ENCODE assay signal across 8 mouse cellular contexts in genomic region chr3:152193177-152193576, GRCm38 (mm10). TPM values are rescaled to one million over a fixed set of nuclear protein-coding genes. Genes with fewer than 3 reads are reported as not detected.
A peak's percentile ranks its signal among the peaks of the same experiment; 100 is the strongest.
DNase-seq lines count a peak whose midpoint lies in the region; ATAC-seq and TF ChIP-seq lines count a peak whose summit lies in the region.

No protein-coding gene starts in this region.

- no peak for TF ChIP-seq CTCF in midbrain, postnatal 0 days (IDR thresholded peaks at IDR 0.05)

- no peaks in the 10 kb centered on the region for H3K27me3 ChIP-seq in kidney, embryonic 16.5 days (ENCODE audit: insufficient read depth, low read length)
- H3K27me3 ChIP-seq in hindbrain, embryonic 16.5 days (replicated peaks; ENCODE audit: control insufficient read depth, insufficient read depth, low read length) = no peaks in the 10 kb centered on the region
- no peaks in the 10 kb centered on the region for H3K27me3 ChIP-seq in midbrain, postnatal 0 days (ENCODE audit: insufficient read depth, low read length)

- H3K27ac ChIP-seq in kidney, embryonic 16.5 days (ENCODE audit: low read length) = peak overlapping the region; percentile 93
- peak overlapping the region; percentile 81 for H3K27ac ChIP-seq in hindbrain, embryonic 16.5 days (ENCODE audit: low read depth, low read length)
- H3K27ac ChIP-seq in midbrain, postnatal 0 days (ENCODE audit: low read depth, low read length) = peak overlapping the region; percentile 73

- peak overlapping the region; percentile 67 for H3K4me3 ChIP-seq in kidney, embryonic 16.5 days (ENCODE audit: low read length)
- H3K4me3 ChIP-seq in hindbrain, embryonic 16.5 days (ENCODE audit: low read length) = peak overlapping the region; percentile 51
- H3K4me3 ChIP-seq in midbrain, postnatal 0 days (ENCODE audit: low read depth, low read length) = peak overlapping the region; percentile 57

- H3K9me3 ChIP-seq in kidney, embryonic 16.5 days (ENCODE audit: low read length) = no peaks in the 10 kb centered on the region
- no peaks in the 10 kb centered on the region for H3K9me3 ChIP-seq in hindbrain, embryonic 16.5 days (ENCODE audit: control insufficient read depth, low read length)
- no peaks in the 10 kb centered on the region for H3K9me3 ChIP-seq in midbrain, postnatal 0 days (ENCODE audit: low read length)

- DNase-seq in kidney, postnatal 25 days = no peak
- DNase-seq in midbrain, postnatal 0 days (ENCODE audit: low spot score) = no peak
- no peak for DNase-seq in layer of hippocampus, adult 9-11 months
- no peak for DNase-seq in right cerebral cortex, postnatal 36 days (ENCODE audit: low spot score in 2 of 2)
- no peak for DNase-seq in embryo, embryonic 10 days (ENCODE audit: low spot score)

- H3K4me2 ChIP-seq in kidney, embryonic 16.5 days (replicated peaks; ENCODE audit: low read depth, low read length) = peak overlapping the region; percentile 67
- peak overlapping the region; percentile 53 for H3K4me2 ChIP-seq in hindbrain, embryonic 16.5 days (ENCODE audit: low read length)
- H3K4me2 ChIP-seq in midbrain, postnatal 0 days (ENCODE audit: low read depth, low read length, poor library complexity, severe bottlenecking) = peak overlapping the region; percentile 50

- 2% methylated on average over 7 of the region's 7 CpGs for WGBS in kidney, embryonic 16.5 days
- 7% methylated on average over 7 of the region's 7 CpGs for WGBS in hindbrain, embryonic 16.5 days
- 3% methylated on average over 7 of the region's 7 CpGs for WGBS in midbrain, postnatal 0 days

- peaks cover 16% of the 10 kb centered on the region for H3K4me1 ChIP-seq in kidney, embryonic 16.5 days (ENCODE audit: insufficient read depth, low read length)
- peaks cover 12% of the 10 kb centered on the region for H3K4me1 ChIP-seq in hindbrain, embryonic 16.5 days (ENCODE audit: control insufficient read depth, insufficient read depth, low read depth, low read length)
- 0 out of 2 replicates have a peak, but pooled peaks cover 4% of the 10 kb centered on the region for H3K4me1 ChIP-seq in midbrain, postnatal 0 days (ENCODE audit: insufficient read depth, low read length)

- ATAC-seq in kidney, embryonic 16.5 days (ENCODE audit: low FRiP score, low TSS enrichment) = no peak
- 0 out of 2 replicates have a peak, but pooled peaks have one; percentile 0 for ATAC-seq in common myeloid progenitor, adult 5-6 weeks (replicated peaks; ENCODE audit: low read depth, poor library complexity, severe bottlenecking)
- ATAC-seq in hindbrain, embryonic 16.5 days = no peak
- no peak for ATAC-seq in midbrain, postnatal 0 days (ENCODE audit: low FRiP score)

- H3K9ac ChIP-seq in kidney, embryonic 16.5 days (replicated peaks; ENCODE audit: low read length) = peak overlapping the region; percentile 71
- H3K9ac ChIP-seq in hindbrain, embryonic 16.5 days (ENCODE audit: low read depth, low read length) = peak overlapping the region; percentile 59
- peak overlapping the region; percentile 53 for H3K9ac ChIP-seq in midbrain, postnatal 0 days (replicated peaks; ENCODE audit: low read length, poor library complexity, severe bottlenecking)

- no peaks in the 10 kb centered on the region for H3K36me3 ChIP-seq in kidney, embryonic 16.5 days (ENCODE audit: insufficient read depth, low read length)
- no peaks in the 10 kb centered on the region for H3K36me3 ChIP-seq in hindbrain, embryonic 16.5 days (ENCODE audit: control insufficient read depth, insufficient read depth, low read length)
- no peaks in the 10 kb centered on the region for H3K36me3 ChIP-seq in midbrain, postnatal 0 days (ENCODE audit: insufficient read depth, low read length)

RNA-seq across cellular contexts. Expression of gene Dnajb4, which starts 16.9 kb away (rescaled TPM):
- polyA plus RNA-seq in kidney, embryonic 16.5 days (2015; fragmentation: Nextera tagmentation; extraction: Ambion mirVana) = 34.1 and 34.2 TPM in 2 replicates
- total RNA-seq in common myeloid progenitor, adult 5-6 weeks (2017) = 72.1 and 88.3 TPM in 2 replicates
- polyA plus RNA-seq in hindbrain, embryonic 16.5 days (2015; fragmentation: Nextera tagmentation; extraction: Ambion mirVana) = 45.7 and 49.5 TPM in 2 replicates
- 43.9 and 67.2 TPM in 2 replicates for total RNA-seq in midbrain, postnatal 0 days (2014; rRNA removed)
- polyA plus RNA-seq in midbrain, postnatal 0 days (2015; fragmentation: Nextera tagmentation; extraction: Ambion mirVana) = 47.1 and 50.3 TPM in 2 replicates

RNA-seq across cellular contexts. Expression of gene Fubp1, which starts 17.0 kb away (rescaled TPM):
- 258 and 286 TPM in 2 replicates for polyA plus RNA-seq in kidney, embryonic 16.5 days (2015; fragmentation: Nextera tagmentation; extraction: Ambion mirVana)
- 244 and 251 TPM in 2 replicates for total RNA-seq in common myeloid progenitor, adult 5-6 weeks (2017)
- 168 and 188 TPM in 2 replicates for polyA plus RNA-seq in hindbrain, embryonic 16.5 days (2015; fragmentation: Nextera tagmentation; extraction: Ambion mirVana)
- total RNA-seq in midbrain, postnatal 0 days (2014; rRNA removed) = 183 and 237 TPM in 2 replicates
- polyA plus RNA-seq in midbrain, postnatal 0 days (2015; fragmentation: Nextera tagmentation; extraction: Ambion mirVana) = 94.6 and 127 TPM in 2 replicates

RNA-seq across cellular contexts. Expression of gene Gipc2, which starts 27.1 kb away (rescaled TPM):
- 43.7 and 45.7 TPM in 2 replicates for polyA plus RNA-seq in kidney, embryonic 16.5 days (2015; fragmentation: Nextera tagmentation; extraction: Ambion mirVana)
- 1.2 TPM in 1 of 2 replicates, not detected in the other for total RNA-seq in common myeloid progenitor, adult 5-6 weeks (2017)
- polyA plus RNA-seq in hindbrain, embryonic 16.5 days (2015; fragmentation: Nextera tagmentation; extraction: Ambion mirVana) = 9.7 and 11.9 TPM in 2 replicates
- total RNA-seq in midbrain, postnatal 0 days (2014; rRNA removed) = 13.0 and 21.1 TPM in 2 replicates
- polyA plus RNA-seq in midbrain, postnatal 0 days (2015; fragmentation: Nextera tagmentation; extraction: Ambion mirVana) = 10.3 and 12.8 TPM in 2 replicates
